Mouse (Mus musculus): ENCODE measurements around the gene Sqstm1.

Sqstm1 gene

DNA sequence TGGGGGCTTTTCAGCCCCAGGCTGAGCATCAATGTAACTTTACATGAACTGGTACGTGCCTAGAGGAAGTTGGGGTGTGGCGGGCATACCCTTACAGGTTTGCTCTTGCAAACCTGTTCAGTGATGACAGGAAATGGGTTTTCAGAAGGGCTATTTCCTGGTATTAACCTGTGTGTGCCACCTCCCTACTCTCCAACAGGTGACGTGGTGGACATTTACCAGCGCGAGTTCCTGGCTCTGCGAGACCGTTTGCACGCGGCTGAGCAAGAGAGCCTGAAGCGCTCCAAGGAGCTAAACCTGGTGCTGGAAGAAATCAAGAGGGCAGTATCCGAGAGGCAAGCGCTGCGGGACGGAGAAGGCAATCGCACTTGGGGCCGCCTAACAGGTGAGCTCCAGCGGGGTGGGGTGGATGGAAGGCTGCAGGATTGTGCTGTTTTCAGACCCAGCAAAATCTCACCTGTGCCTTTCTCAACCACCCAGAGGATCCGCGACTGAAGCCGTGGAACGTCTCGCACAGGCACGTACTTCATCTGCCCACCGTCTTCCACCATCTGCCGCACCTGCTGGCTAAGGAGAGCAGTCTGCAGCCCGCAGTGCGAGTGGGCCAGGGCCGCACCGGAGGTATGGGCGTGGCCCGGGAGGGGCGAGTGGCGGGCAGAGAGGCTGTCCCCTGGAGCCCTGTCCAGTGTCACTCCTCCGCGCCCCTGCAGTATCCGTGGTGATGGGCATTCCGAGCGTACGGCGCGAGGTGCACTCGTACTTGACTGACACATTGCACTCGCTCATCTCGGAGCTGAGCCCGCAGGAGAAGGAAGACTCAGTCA is 20.1 kb upstream of the Sqstm1 start:
- ATAC-seq (ENCODE audit: insufficient number of reproducible peaks, low FRiP score, low TSS enrichment): no peak

DNA sequence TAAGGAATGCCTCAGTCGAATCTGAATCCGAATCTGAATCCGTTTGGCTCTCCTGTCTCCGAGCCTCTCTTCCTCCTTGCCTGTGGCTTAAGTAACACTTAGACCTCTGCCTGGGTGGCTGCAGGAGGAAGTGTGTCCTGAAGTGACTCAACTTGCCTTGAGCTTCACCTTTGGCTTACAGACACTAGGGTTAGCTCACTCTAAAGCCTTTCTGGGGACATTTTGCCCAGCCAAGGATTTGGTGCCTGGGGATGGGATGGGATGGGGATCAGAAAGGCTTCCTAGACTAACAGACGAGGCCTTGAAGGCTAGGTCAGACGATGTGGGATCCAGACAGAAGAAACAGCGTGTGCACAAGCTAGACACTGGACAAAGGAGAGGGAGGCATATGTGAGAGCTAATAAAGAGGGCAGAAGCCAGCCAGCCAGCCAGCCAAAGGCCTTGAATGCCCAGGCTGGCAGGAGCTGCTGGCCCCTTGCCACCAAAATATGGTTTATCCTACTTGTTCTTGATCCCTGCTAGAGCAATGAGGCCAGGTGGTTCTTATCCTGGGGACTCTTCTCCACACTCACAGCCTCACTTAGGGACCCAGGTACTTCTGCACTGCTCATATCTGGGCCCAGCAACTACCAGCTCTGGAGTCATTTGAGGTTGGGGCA is 18.8 kb upstream of the Sqstm1 start:
- peak; percentile 32; the same call in 1 of the 2 replicates for ATAC-seq (ENCODE audit: insufficient number of reproducible peaks, low FRiP score, low TSS enrichment)

DNA sequence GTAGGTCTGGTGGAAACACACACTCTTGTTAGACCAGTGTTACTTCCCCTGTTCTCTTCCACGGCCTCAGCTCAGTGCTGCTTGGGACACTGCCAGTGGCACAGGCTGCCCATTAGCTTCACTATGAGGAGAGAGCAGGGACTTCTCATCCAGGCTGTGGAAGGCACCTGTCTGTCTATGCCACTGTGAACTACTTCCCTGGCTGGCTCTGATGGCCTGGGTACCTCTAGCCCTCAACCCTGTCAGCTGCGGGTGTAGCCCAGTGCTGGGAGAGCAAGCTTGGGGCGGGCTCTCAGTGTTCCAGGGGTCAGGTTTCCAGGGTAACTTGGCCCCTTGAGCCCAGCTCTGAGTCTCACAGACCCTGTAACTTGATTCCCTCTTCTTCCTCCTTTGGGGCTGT is 18.1 kb upstream of the Sqstm1 start:
- no peak for ATAC-seq (ENCODE audit: insufficient number of reproducible peaks, low FRiP score, low TSS enrichment)

DNA sequence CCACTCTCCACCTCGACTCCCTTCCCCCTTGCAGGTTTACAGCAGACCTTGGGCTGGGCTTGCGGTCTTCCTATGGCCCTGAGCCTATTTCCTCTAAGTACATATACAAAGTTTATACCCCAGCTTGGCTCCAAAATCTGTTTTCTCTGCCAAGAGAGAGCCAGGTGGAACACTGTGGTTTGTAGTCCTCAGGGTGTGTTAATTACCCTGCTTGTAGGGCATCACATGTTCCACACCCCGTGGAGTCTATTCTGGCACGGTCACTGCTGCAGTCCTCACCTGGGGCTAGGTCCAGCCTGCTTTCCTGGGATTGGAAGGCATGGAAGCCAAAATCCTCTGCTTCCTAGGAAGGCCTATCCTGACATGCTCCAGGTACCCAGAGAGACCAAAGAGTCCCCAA is 17.1 kb upstream of the Sqstm1 start:
- ATAC-seq (ENCODE audit: insufficient number of reproducible peaks, low FRiP score, low TSS enrichment): 0 out of 2 replicates have a peak, but pooled peaks have one; percentile 18

DNA sequence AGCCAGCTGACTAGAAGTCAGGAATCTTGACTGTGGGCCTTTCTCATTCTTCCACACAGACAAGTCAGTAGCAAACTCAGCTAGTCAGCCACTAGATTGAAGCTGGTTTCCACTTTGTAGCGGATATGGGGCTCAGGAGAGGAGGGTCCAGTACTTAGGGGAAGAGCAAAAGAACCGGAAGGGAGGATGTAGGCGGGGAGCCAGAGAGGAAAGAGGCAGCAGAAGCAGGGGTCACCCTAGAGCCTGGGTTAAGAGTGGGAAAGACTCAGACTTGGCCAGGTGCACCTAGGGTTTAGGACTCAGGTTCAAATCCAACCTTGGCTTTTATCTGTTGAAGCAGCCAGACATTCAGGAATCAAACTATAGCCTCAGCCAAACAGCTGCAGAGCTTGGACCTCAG is 16.6 kb upstream of the Sqstm1 start:
- ATAC-seq (ENCODE audit: insufficient number of reproducible peaks, low FRiP score, low TSS enrichment): no peak

DNA sequence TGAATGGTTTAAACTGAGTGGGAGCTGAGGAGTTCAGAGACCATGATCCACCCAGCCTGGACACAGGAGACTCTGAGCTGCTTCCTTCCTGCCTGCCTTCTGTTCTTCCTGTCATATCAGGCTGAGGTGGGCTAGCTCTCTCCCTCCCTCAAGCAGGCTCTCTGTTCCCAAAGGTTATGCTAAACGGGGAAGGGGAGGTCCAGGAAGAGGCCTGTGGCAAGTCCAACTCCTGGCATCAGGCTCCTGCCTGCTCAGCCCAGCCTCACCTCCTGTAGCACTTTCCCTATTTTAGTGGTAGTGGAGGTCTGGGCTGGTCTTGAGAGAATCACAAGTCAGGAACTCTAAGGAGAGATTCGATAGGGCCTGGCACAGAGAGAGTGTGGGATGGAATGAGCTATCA is 15.8 kb upstream of the Sqstm1 start:
- ATAC-seq (ENCODE audit: insufficient number of reproducible peaks, low FRiP score, low TSS enrichment): no peak

DNA sequence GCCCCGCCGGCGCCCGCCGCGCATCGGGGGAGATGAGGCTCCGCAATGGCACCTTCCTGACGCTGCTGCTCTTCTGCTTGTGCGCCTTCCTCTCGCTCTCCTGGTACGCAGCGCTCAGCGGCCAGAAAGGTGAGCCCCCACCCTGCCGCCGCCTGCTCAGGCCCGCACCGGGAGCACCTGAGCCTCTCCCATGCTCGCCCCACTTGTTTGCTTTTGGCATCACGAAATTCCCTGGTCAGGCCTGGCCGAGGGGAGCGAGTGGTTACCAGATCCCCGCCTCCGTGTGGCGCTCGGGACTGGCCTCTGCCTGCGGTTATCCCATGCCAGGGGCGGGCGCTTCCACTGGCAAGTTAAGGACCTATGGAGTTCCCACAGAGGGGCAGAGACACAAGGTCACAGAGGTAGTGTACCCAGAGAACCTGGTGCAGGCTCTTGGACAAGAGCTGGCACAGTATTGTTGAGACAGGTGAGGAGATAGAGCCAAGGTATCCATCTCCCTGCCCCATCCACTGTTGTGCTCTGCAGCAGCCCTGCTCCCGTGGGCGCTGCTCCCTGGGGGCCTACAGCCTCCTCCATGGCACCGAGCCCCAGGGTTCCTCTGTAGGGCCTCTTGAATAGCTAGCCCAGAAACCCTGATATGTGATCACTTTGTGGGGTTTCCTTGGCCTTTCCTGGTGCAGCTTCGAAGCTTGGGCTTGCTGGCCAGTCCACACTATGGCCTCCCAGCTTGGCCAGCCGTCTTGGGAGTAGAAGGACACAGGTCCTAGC is 15.2 kb upstream of the Sqstm1 start:
- no peak for ATAC-seq (ENCODE audit: insufficient number of reproducible peaks, low FRiP score, low TSS enrichment)

DNA sequence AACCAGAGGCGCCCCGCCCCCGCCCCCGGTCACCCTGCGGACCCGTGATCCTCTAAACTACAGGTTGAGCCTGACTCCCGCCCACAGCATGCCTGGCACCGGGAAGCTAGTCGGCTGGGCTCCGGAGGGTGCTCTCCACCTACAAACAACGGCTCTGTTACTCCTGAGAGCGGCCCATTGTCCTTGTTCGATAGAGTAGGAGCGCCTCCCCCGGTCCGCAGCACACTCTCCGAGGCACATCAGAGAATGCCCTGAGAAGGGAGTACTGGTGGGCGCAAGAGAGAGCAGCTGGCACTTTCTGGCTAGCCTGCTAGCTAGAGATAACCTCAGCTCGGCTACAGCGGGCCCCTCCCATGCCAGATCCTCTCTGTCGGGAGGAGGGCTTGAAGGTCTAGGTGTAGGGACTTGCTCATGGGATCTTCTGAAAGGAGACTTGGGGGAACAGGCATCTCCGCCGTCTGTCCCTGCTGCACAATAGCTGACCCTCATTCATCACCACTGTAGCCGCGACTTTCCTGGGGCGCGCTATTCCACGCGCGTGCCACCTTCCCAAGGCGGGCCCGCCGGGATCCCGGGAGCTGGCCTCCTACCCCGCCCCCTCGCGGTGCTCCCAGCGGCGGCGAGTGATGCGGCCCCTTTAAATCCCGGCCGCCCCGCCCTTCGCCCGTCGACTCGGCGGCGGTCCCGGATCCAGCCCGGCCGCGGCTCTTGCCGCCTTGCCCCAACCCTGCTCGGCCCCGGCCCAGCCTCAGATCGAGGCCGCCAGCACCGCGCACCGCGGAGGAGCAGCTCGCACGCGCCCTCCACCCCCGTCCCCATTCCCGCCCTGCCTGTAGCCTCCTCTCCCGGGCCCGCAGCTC is 14.3 kb upstream of the Sqstm1 start:
- peak; percentile 64 for ATAC-seq (ENCODE audit: insufficient number of reproducible peaks, low FRiP score, low TSS enrichment)

DNA sequence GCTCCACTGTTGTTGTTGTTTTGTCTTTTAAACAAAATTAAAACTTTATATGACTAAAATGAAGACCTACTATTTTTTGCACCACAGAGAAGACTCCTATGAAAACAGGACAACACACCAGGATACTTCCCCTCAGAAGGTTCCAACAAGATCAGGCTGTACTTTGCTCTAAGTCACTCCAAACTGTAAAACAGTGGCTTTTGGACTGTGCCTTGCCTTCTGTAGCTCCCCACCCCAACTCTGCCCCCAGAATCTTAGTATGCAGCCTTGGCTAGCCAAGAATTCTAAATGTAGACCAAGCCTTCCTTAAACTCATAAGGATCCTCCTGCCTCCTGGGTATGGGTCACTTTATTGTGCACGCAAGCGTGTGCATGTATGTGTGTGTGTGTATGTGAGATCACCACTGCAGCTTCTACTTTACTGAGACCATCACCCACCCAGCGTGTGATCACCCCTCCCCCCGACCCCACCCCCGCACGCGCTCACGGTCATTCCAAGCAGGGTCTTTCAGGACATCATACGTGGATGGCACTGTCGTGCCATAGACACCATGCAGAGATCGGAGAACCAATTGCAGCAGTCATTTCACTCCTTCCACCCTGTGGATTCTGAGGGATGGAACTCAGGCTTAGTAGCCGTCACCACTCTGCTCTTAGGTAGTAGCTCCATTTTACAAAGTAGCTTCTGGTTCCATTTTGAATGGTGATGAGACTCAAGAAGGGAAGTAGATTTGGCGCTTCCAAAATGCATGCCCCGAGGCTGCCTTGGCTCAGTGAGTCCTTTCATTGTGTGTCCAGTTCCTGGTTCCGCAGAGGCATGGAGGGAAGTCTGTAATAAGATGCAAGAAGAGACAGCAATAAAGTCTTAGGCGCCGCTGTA is 13.4 kb upstream of the Sqstm1 start:
- ATAC-seq (ENCODE audit: insufficient number of reproducible peaks, low FRiP score, low TSS enrichment): no peak

DNA sequence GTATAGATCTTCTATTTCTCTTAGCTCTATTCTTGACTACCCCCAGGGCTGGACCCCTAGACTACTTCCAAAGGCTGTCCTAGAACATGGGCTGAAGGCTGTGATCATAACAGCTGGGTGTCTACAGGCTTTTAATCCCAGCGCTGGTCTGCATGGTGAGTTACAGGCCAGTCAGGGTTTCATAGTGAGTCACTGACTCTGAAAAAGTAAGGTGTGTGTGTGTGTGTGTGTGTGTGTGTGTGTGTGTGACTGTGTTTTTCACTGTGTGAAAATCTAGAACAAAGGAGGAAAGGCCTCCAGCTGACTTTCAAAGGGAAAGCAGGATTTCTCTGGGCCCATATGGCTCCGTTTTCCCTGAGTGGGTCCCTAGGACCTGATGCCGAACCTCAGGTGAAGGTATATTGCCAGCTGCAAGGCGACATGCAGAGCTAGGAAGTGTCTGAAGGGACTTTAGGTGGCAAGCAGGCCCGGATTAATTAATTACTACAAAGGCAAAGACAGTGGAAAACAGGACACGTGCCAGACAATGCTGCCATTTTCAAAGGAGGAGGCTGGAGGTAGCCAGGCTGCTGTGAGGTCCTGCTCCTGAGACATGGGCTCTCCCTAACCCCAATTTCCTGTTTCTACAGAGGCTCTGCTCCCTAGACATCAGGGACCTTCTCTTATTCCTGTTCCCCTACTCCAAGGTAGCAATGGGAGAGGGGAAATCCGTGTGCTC is 12.1 kb upstream of the Sqstm1 start:
- no peak for ATAC-seq (ENCODE audit: insufficient number of reproducible peaks, low FRiP score, low TSS enrichment)

DNA sequence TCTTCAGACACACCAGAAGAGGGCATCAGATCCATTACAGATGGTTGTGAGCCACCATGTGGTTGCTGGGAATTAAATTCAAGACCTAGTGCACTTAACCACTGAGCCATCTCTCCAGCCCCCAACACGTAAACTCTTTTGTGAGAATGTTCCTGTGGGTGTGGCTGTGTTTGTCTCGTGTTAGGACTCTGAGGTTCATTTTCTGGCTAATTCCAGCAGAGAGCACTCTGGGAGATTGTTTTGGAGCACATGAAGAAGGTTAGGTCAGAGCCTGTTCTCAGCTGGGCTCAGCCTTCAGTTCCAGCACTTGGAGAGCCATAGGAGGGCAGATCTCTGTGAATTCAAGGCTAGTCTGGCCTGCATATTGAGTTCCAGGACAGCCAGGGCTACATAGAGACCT is 9.2 kb upstream of the Sqstm1 start:
- ATAC-seq (ENCODE audit: insufficient number of reproducible peaks, low FRiP score, low TSS enrichment): no peak

DNA sequence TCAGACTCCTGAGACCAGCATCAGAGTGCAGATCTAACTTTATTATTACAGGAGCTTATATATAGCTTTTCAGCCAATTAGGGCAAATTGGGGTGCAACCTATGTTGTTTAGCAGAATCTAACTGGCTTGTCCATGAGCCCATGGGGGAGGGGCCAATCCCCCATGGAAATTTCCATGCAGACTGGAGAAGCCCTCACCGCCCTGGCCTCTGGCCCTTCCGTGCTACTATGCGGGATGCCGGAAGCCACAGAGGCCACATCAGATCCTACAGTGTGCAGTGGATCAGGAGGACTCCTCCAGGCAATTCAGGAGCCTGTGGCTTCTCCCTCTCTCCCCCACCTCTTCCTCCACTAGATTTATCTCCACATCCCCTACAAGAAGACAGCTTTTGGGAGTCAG is 7.2 kb upstream of the Sqstm1 start:
- no peak for ATAC-seq (ENCODE audit: insufficient number of reproducible peaks, low FRiP score, low TSS enrichment)

DNA sequence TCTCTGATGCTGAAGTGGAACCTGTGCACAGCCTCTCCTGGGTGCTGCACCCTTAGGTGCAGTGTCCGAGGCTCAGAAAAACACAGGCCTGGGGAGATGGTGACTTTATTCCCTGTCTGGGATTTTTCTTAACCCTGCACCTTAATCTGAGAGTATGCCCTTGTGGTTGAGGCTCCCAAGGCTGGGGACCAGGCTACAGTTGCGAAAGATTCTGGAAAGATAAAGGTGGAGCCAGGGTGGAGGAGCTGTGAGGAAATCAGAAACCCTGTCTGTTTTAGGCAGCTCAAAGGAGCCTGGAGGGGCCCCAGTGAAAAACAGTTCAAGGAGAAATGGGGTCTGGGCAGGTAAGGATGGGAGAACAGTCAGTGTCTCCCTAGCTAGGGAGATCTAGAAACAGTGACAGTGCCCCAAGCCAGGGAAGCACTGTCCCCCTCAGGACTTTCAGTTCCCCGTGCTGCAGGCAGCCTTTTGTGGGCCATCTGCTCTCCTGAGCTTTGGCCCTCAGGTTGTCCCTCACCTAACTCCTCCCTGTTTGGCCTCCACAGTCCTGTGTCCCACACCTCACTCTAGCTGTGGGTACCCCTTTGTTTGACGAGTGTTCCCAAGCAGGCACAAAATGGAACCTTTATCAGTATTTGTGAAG is 6.2 kb upstream of the Sqstm1 start:
- no peak for ATAC-seq (ENCODE audit: insufficient number of reproducible peaks, low FRiP score, low TSS enrichment)

DNA sequence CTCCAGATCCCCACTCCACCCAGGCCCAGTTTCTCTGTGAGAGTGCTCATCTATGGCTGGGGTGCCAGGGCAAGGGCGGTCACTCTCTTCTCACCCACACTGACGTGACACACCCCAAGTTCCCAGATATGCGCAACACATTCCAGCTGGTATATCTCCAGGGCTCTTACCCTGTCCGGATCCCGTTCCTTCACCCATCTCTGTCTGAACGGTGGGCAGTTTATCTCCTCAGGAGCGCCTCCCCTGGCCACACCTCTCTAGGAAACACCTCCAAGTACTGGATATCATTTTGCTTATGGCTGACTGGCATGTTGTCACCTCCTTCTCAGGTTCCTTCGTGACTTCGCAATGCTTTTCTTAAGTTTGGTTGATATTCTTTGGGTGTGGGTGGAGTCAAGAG is 5.0 kb upstream of the Sqstm1 start:
- ATAC-seq (ENCODE audit: insufficient number of reproducible peaks, low FRiP score, low TSS enrichment): no peak

DNA sequence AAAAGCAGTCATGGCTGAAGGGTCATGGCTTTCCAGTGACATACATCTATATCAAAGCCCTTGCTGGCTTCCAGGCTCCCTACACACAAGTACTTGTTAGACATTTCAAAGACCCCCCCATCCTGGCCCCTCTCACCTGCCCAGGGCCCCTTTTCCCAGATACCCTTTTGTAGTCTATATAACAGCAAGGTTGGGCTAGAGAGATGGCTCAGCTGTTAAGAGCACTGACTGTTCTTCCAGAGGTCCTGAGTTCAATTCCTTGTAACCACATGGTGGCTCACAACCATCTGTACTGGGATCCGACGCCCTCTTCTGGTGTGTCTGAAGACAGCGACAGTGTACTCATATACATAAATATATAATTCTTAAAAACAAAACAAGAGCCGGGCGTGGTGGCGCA is 4.0 kb upstream of the Sqstm1 start:
- no peak for ATAC-seq (ENCODE audit: insufficient number of reproducible peaks, low FRiP score, low TSS enrichment)

DNA sequence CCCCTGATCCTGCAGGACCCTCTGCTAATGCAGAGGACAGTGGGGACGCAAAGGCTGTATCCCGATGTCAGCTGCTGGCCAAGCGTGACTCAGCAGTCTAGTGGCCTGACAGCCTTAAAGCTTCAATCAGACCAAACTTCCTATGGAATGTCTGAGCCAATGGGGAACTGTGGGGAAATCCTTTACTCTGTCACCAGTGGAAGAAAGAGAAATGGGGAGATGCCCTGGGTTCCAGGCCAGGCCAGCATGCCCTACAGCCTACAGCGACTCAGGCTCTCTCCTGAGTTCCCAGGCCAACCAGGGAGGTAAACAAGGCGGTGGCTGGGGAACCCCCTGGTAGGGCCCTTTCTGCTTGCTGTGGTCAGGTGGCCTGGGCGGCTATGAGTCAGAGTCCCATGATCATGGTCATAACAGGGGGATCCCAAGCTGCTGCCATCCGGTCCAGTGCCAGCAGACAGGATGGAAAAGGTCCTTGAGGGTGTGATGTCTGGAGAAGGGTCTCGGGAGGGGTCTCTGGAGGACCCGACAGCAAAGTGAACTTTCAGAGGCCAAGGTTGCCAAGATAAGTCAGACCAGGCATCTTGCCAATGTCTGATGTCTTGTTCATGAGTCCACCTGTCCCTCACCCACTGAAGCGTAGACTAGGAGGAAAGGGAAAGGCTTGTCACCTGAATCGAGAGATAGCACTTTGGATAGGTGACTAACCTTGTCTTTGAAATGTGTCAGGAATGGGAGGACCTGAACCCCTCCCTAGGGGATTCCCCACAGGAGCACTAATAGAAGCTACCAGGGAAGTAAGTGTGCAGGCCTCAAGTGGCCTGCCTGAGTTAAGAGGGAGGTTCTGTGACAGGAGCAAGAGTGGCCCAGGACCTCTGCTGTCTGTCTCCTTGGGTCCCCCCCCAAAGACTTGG is 2.5 kb upstream of the Sqstm1 start:
- ATAC-seq (ENCODE audit: insufficient number of reproducible peaks, low FRiP score, low TSS enrichment): no peak

DNA sequence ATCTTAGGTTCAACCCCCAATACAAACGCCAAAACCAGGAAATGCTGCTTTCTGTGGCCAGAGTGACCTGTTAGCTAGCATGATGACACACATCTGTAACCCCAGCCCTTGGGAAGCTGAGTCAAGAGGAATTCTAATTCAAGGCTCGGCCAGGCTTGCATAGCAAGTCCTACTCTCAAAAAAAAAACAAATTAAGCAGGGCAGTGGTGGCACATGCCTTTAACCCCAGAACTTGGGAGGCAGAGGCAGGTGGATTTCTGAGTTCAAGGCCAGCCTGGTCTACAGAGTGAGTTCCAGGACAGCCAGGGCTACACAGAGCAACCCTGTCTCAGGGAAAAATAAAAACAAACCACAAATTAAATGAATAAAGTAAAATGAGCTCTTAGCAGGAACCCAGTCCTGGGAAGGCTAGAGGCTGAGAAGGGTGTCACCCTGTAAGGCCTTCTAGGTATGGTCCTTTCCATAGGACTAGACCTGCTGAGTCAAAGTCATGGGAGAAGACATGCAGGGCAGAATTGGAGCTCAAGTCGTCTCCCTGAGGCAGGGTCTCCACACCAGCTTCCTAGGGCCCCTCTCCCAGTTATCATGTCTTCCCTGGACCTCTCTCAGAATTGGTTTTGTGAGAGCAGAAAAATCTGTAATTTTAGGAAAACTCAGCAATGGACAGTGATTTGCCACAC is 1.6 kb upstream of the Sqstm1 start:
- no peak for ATAC-seq (ENCODE audit: insufficient number of reproducible peaks, low FRiP score, low TSS enrichment)
